Mouse (Mus musculus): ENCODE results near the gene Szt2. TPM values are rescaled to one million over a fixed set of nuclear protein-coding genes. Genes with fewer than 3 reads are reported as not detected.

Szt2 gene
- total RNA-seq (2014; rRNA removed) = 22.4 and 23.1 TPM in 2 replicates
- polyA plus RNA-seq (2015; fragmentation: Nextera tagmentation; extraction: Ambion mirVana) = 4.2 and 5.2 TPM in 2 replicates

DNA sequence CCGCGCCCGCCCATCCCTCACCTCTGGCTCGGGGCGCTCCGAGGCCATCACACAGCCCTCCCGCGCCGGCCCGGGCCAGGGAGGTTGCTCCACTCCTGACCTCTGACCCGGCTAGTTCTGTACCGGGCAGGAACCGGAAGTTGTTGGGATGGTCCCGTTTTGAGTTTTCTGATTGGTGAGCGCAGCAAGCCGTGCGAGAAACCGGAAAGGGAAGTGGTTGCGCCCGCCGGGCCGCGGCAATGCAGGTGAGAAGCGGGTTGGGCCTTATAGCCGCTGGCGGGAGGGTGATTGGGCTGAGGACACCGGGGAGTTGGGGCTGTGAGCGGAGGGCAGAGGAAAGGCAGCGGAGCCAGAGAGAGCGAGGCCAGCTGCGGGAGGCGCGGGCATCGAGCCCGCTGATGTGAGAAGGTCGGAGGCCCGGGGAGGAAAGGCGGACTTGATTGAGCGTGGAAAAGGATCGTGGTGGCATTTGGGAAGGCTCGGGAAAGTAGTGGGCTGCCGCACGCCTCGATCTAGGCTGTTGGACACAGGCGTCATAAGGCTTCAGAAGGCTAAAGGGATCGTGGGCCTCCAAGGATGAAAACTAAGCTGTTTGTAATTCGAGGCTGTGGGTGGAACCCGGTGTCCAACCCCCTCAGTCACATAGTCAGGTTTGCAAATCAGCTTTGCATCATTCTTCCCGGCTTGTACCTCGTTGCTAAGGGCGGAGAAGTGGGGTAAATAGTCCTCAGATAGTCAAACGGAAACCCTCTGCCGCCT lies at the start of gene Szt2, which contains the start of gene Med8:
Gene Szt2 (minus strand): TSS at position 132 of the 759 bp plus-strand sequence.
Gene Med8 (plus strand): TSS at position 196 of the 759 bp plus-strand sequence.
- no peak for TF ChIP-seq CTCF (IDR thresholded peaks at IDR 0.05; ENCODE audit: low read depth)
- under 1% methylated on average over 53 of the region's 53 CpGs for WGBS

GRCm38 (mm10) chr4:118457345-118457975 lies 48.4 kb upstream of the Szt2 start, which contains the start of gene Mpl:
Mpl (minus strand) TSS chr4:118457513.
- Histone ChIP-seq H3K4me1 (ENCODE audit: insufficient read depth, low read length) (no peaks in the 10 kb centered on the region), H3K4me2 (ENCODE audit: low read depth, low read length) (no peak within 1 kb of the TSS), H3K36me3 (ENCODE audit: insufficient read depth, low read length) (no peaks in the 10 kb centered on the region), H3K9ac (replicated peaks; ENCODE audit: low read length) (no peak within 1 kb of the TSS), H3K27ac (no peak within 1 kb of the TSS), H3K9me3 (ENCODE audit: low read length) (no peaks in the 10 kb centered on the region), H3K27me3 (ENCODE audit: insufficient read depth, low read length) (no peaks in the 10 kb centered on the region), H3K4me3 (ENCODE audit: low read length) (no peak within 1 kb of the TSS)
- DNase-seq (ENCODE audit: low spot score) (no peak), ATAC-seq (no peak)
- 69% methylated on average over 9 of the region's 9 CpGs for WGBS
- TF ChIP-seq CTCF (IDR thresholded peaks at IDR 0.05; ENCODE audit: low read depth) = no peak

More for the DNA sequence above, at the start of gene Szt2, which contains the start of gene Med8:
- Histone ChIP-seq H3K9me3 (ENCODE audit: low read length) (no peaks in the 10 kb centered on the region), H3K4me1 (ENCODE audit: insufficient read depth, low read length) (peaks cover 13% of the 10 kb centered on the region; the same call in 1 of the 2 replicates), H3K27me3 (ENCODE audit: insufficient read depth, low read length) (no peaks in the 10 kb centered on the region), H3K4me2 (ENCODE audit: low read depth, low read length) (peak within 1 kb of the TSS; percentile 89), H3K36me3 (ENCODE audit: insufficient read depth, low read length) (peaks cover 31% of the 10 kb centered on the region), H3K9ac (replicated peaks; ENCODE audit: low read length) (peak within 1 kb of the TSS; percentile 90), H3K4me3 (ENCODE audit: low read length) (peak within 1 kb of the TSS; percentile 91), H3K27ac (peak within 1 kb of the TSS; percentile 83)
- ATAC-seq (peak; percentile 96), DNase-seq (ENCODE audit: low spot score) (peak; percentile 96)

DNA sequence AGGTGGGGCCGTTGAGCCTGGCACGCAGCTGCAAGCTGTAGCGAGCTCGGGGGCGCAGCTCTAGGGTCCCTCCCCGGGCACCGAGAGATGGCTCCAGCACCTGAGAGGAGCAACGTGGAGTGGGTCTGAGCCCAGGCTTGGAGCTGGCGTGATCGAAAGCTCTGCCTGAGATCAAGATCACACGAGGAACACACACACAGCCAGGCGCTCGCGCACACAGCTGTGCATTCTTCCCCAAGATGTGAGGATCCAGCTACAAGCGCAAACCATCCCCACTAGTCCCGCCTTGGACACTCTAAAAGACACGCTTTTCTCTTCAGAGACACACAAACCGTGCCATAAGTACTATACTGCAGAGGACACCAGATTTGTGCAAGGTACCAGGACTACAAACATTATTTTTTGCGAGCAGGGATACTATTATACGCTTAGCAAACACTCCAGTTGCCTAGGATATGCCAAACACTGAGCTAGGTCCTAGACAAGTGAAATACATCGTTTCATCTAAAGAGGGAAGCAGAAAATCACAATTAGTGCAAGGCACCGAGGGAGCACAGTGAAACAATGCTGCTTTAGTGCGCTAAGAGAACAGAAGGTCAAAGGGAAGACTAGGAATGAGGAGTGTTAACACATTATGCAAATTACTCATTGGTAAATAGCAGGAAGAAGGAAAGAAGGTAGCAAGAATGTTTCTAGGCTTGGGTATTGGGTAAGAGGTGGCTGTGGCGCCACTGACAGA lies 37.5 kb upstream of the Szt2 start:
- WGBS = 16% methylated on average over 24 of the region's 24 CpGs
- peak; percentile 43 for DNase-seq (ENCODE audit: low spot score)

GRCm38 (mm10) chr4:118445781-118446414 lies 36.8 kb upstream of the Szt2 start:
- peak; percentile 24 for TF ChIP-seq CTCF (IDR thresholded peaks at IDR 0.05; ENCODE audit: low read depth)
- H3K9me3 ChIP-seq (ENCODE audit: low read length) = no peaks in the 10 kb centered on the region
- peak overlapping the region; percentile 28; the same call in 1 of the 2 replicates for H3K9ac ChIP-seq (replicated peaks; ENCODE audit: low read length)
- H3K4me3 ChIP-seq (ENCODE audit: low read length) = peak overlapping the region; percentile 35
- peaks cover 12% of the 10 kb centered on the region; the same call in 1 of the 2 replicates for H3K4me1 ChIP-seq (ENCODE audit: insufficient read depth, low read length)
- ATAC-seq (peak; percentile 76), DNase-seq (ENCODE audit: low spot score) (peak; percentile 17)
- H3K4me2 ChIP-seq (ENCODE audit: low read depth, low read length) = peak overlapping the region; percentile 80
- WGBS = 24% methylated on average over 18 of the region's 18 CpGs
- H3K27ac ChIP-seq = peak overlapping the region; percentile 41
- H3K36me3 ChIP-seq (ENCODE audit: insufficient read depth, low read length) = no peaks in the 10 kb centered on the region
- H3K27me3 ChIP-seq (ENCODE audit: insufficient read depth, low read length) = no peaks in the 10 kb centered on the region

More for the DNA sequence above, 37.5 kb upstream of the Szt2 start:
- H3K9me3 ChIP-seq (ENCODE audit: low read length) = no peaks in the 10 kb centered on the region
- peak overlapping the region; percentile 80 for H3K4me2 ChIP-seq (ENCODE audit: low read depth, low read length)
- H3K4me3 ChIP-seq (ENCODE audit: low read length) = peak overlapping the region; percentile 35
- H3K27ac ChIP-seq = peak overlapping the region; percentile 41
- H3K9ac ChIP-seq (replicated peaks; ENCODE audit: low read length) = peak overlapping the region; percentile 28; the same call in 1 of the 2 replicates
- peaks cover 12% of the 10 kb centered on the region; the same call in 1 of the 2 replicates for H3K4me1 ChIP-seq (ENCODE audit: insufficient read depth, low read length)
- no peaks in the 10 kb centered on the region for H3K27me3 ChIP-seq (ENCODE audit: insufficient read depth, low read length)
- H3K36me3 ChIP-seq (ENCODE audit: insufficient read depth, low read length) = no peaks in the 10 kb centered on the region
- ATAC-seq = peak; percentile 68
- peak; percentile 22; the same call in 1 of the 2 replicates for TF ChIP-seq CTCF (IDR thresholded peaks at IDR 0.05; ENCODE audit: low read depth)

GRCm38 (mm10) chr4:118445088-118445487 lies 36.0 kb upstream of the Szt2 start:
- no peak overlapping the region for H3K9ac ChIP-seq (replicated peaks; ENCODE audit: low read length)
- H3K4me2 ChIP-seq (ENCODE audit: low read depth, low read length) = no peak overlapping the region
- no peaks in the 10 kb centered on the region for H3K9me3 ChIP-seq (ENCODE audit: low read length)
- H3K4me1 ChIP-seq (ENCODE audit: insufficient read depth, low read length) = peaks cover 12% of the 10 kb centered on the region; the same call in 1 of the 2 replicates
- 82% methylated on average over 10 of the region's 10 CpGs for WGBS
- TF ChIP-seq CTCF (IDR thresholded peaks at IDR 0.05; ENCODE audit: low read depth) = no peak
- DNase-seq (ENCODE audit: low spot score) (no peak), ATAC-seq (no peak)
- H3K27ac ChIP-seq = no peak overlapping the region
- no peaks in the 10 kb centered on the region for H3K36me3 ChIP-seq (ENCODE audit: insufficient read depth, low read length)
- no peak overlapping the region for H3K4me3 ChIP-seq (ENCODE audit: low read length)
- no peaks in the 10 kb centered on the region for H3K27me3 ChIP-seq (ENCODE audit: insufficient read depth, low read length)
